Mouse (Mus musculus): ENCODE measurements at regions not wholly inside any gene's neighbourhood (a gene's known extent, or its start where the extent isn't known, plus 50 kb on each side); places are given as distances from the start of the nearest gene placed in this dataset.

DNA sequence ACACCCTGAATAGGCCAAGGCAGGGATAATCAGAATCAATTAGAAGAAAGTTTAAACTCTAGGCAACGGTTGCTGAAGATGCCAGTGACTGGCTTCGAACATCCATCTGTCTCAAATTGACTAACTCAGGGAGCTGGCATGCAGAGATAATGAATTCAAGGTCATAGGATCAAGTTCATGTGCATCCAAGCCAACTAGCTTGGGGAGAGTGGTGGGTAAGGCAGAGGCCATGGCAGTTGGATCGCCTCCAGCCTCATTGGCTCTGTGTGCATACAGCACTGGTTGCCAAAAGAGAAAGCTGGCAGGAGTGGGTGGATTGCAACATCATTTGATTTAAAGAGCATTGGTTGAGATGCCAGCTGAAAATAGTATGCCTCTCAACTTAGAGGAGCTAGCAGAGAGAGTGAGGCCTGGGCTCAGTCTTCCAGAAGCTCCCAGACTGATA, 1398.3 kb upstream of the Lrrc6 start:
- TF ChIP-seq CTCF (IDR thresholded peaks at IDR 0.05; ENCODE audit: insufficient read depth, low read length) (no peak), POLR2A (IDR thresholded peaks at IDR 0.05; ENCODE audit: borderline replicate concordance, extremely low read depth, low read depth, low read length) (no peak)

All from lung, adult 2 months (tissue).